Mouse (Mus musculus): ENCODE data around the gene Chmp4b. TPM values are rescaled to one million over a fixed set of nuclear protein-coding genes. Genes with fewer than 3 reads are reported as not detected.

The Chmp4b gene
- polyA plus RNA-seq, 1 experiment = 277 TPM

Other genes with a start within 250 kb of the Chmp4b start
- gene Snta1, start 243.6 kb upstream of the Chmp4b start, polyA plus RNA-seq (2012; rRNA removed) = 37.3 and 37.8 TPM in 2 replicates
- 26.5 and 31.7 TPM in 2 replicates for gene Cbfa2t2, start 215.2 kb upstream of the Chmp4b start, polyA plus RNA-seq (2012; rRNA removed)
- 0.76 and 0.84 TPM in 2 replicates for gene 1700003F12Rik, start 104.6 kb upstream of the Chmp4b start, polyA plus RNA-seq (2012; rRNA removed)
- gene Actl10, start 99.9 kb upstream of the Chmp4b start, polyA plus RNA-seq (2012; rRNA removed) = 0.08 TPM in 1 of 2 replicates, not detected in the other
- gene Necab3, start 92.8 kb upstream of the Chmp4b start, polyA plus RNA-seq (2012; rRNA removed) = 122 and 145 TPM in 2 replicates
- 10.9 and 11.7 TPM in 2 replicates for gene E2f1, start 81.8 kb upstream of the Chmp4b start, polyA plus RNA-seq (2012; rRNA removed)
- gene Pxmp4, start 48.0 kb upstream of the Chmp4b start, polyA plus RNA-seq (2012; rRNA removed) = 18.6 and 20.7 TPM in 2 replicates
- gene Zfp341, start 38.4 kb upstream of the Chmp4b start, polyA plus RNA-seq (2012; rRNA removed) = 10.0 and 10.5 TPM in 2 replicates
- gene 4930519P11Rik, start 38.3 kb upstream of the Chmp4b start, polyA plus RNA-seq (2012; rRNA removed) = 0.48 TPM in 1 of 2 replicates, not detected in the other
- gene Gm14214, start 118.3 kb downstream of the Chmp4b start, polyA plus RNA-seq (2012; rRNA removed) = not detected in 2 replicates
- gene Raly, start 139.4 kb downstream of the Chmp4b start, polyA plus RNA-seq (2012; rRNA removed) = 115 and 116 TPM in 2 replicates
- 0.74 and 1.0 TPM in 2 replicates for gene a, start 139.7 kb downstream of the Chmp4b start, polyA plus RNA-seq (2012; rRNA removed)
- 39.9 and 44.1 TPM in 2 replicates for gene Eif2s2, start 241.2 kb downstream of the Chmp4b start, polyA plus RNA-seq (2012; rRNA removed)

Data from frontal cortex, adult 2 months (tissue).